21 mouse cellular contexts compared by ENCODE assay signal in genomic region chr16:73728297-73728696, GRCm38 (mm10).
A peak's percentile ranks its signal among the peaks of the same experiment; 100 is the strongest.
DNase-seq lines count a peak whose midpoint lies in the region; ATAC-seq lines count a peak whose summit lies in the region.
"Had no signal": no experiment of that assay in that cellular context is flagged by ENCODE, and none has a peak within 500 bp of the region (broad histone marks: within the 10 kb centered on the region; RNA-seq: fewer than 3 reads in every experiment).

No protein-coding gene starts in this region.

- no peak overlapping the region for H3K9ac ChIP-seq in limb, embryonic 13.5 days
- H3K9ac ChIP-seq: forebrain, embryonic 15.5 days; heart, embryonic 13.5 days; hindbrain, embryonic 15.5 days had no signal

- H3K4me3 ChIP-seq in limb, embryonic 13.5 days: no peak overlapping the region
- H3K4me3 ChIP-seq in limb, embryonic 10.5 days: no peak overlapping the region
- H3K4me3 ChIP-seq in embryonic facial prominence, embryonic 10.5 days: no peak overlapping the region
- H3K4me3 ChIP-seq: forebrain, embryonic 15.5 days; heart, embryonic 13.5 days; hindbrain, embryonic 15.5 days had no signal

- no peaks in the 10 kb centered on the region for H3K36me3 ChIP-seq in limb, embryonic 13.5 days
- H3K36me3 ChIP-seq in limb, embryonic 10.5 days: no peaks in the 10 kb centered on the region
- H3K36me3 ChIP-seq in embryonic facial prominence, embryonic 10.5 days (replicated peaks): no peaks in the 10 kb centered on the region
- H3K36me3 ChIP-seq: forebrain, embryonic 15.5 days; heart, embryonic 13.5 days; hindbrain, embryonic 15.5 days had no signal

- no peaks in the 10 kb centered on the region for H3K9me3 ChIP-seq in limb, embryonic 13.5 days
- H3K9me3 ChIP-seq in limb, embryonic 10.5 days (replicated peaks): no peaks in the 10 kb centered on the region
- H3K9me3 ChIP-seq in embryonic facial prominence, embryonic 10.5 days: no peaks in the 10 kb centered on the region
- H3K9me3 ChIP-seq: forebrain, embryonic 15.5 days; heart, embryonic 13.5 days; hindbrain, embryonic 15.5 days had no signal

- no peak overlapping the region for H3K4me2 ChIP-seq in limb, embryonic 13.5 days (replicated peaks)
- H3K4me2 ChIP-seq: forebrain, embryonic 15.5 days; heart, embryonic 13.5 days; hindbrain, embryonic 15.5 days had no signal

- no peaks in the 10 kb centered on the region for H3K27me3 ChIP-seq in limb, embryonic 13.5 days
- no peaks in the 10 kb centered on the region for H3K27me3 ChIP-seq in limb, embryonic 10.5 days (ENCODE audit: low read depth, poor library complexity, severe bottlenecking)
- H3K27me3 ChIP-seq in embryonic facial prominence, embryonic 10.5 days (replicated peaks; ENCODE audit: low read depth, poor library complexity, severe bottlenecking): no peaks in the 10 kb centered on the region
- H3K27me3 ChIP-seq: CH12.LX; forebrain, embryonic 15.5 days; heart, embryonic 13.5 days; hindbrain, embryonic 15.5 days; Patski had no signal

- no peaks in the 10 kb centered on the region for H3K4me1 ChIP-seq in limb, embryonic 13.5 days
- no peaks in the 10 kb centered on the region for H3K4me1 ChIP-seq in limb, embryonic 10.5 days
- no peaks in the 10 kb centered on the region for H3K4me1 ChIP-seq in embryonic facial prominence, embryonic 10.5 days
- H3K4me1 ChIP-seq: forebrain, embryonic 15.5 days; heart, embryonic 13.5 days; hindbrain, embryonic 15.5 days had no signal

- ATAC-seq in limb, embryonic 13.5 days (ENCODE audit: low FRiP score, low read depth): 0 out of 2 replicates have a peak, but pooled peaks have one; percentile 51
- ATAC-seq: activated CD4-positive, CD25-positive, alpha-beta regulatory T cell, adult 4 months; forebrain, embryonic 15.5 days; inflammation-experienced regulatory T-cells, adult 6 months; Patski had no signal

- DNase-seq in limb, embryonic 10.5 days (ENCODE audit: low spot score): no peak
- peak; percentile 13 for DNase-seq in embryonic facial prominence, embryonic 10.5 days (ENCODE audit: low spot score)
- DNase-seq in hindlimb bud, embryonic 11.5 days (ENCODE audit: extremely low spot score, low read depth, low spot score): peak; percentile 10
- no peak for DNase-seq in frontal cortex, postnatal 14 days (ENCODE audit: low spot score in 2 of 2)
- no peak for DNase-seq in kidney, adult 11 months
- DNase-seq in spleen, adult 18-20 months: no peak
- DNase-seq: adrenal gland, postnatal 14 days; cerebellum, adult 11-12 months; cerebellum, adult 9-10 months; cerebellum, postnatal 25 days; gastrocnemius, postnatal 36 days; heart, adult 11 months; heart, postnatal 36 days had no signal

- no peak overlapping the region for H3K27ac ChIP-seq in limb, embryonic 13.5 days
- no peak overlapping the region for H3K27ac ChIP-seq in limb, embryonic 10.5 days
- H3K27ac ChIP-seq in embryonic facial prominence, embryonic 10.5 days (replicated peaks): no peak overlapping the region
- H3K27ac ChIP-seq: forebrain, embryonic 15.5 days; heart, embryonic 13.5 days; hindbrain, embryonic 15.5 days had no signal

- 35% methylated on average over 7 of the region's 7 CpGs for WGBS in limb, embryonic 13.5 days
- WGBS in limb, embryonic 10.5 days: 51% methylated on average over 7 of the region's 7 CpGs
- 50% methylated on average over 7 of the region's 7 CpGs for WGBS in embryonic facial prominence, embryonic 10.5 days

Comparison
In these comparisons a context has a peak if more than half of its experiments do, and no peak if none do; other contexts are left out.
1. DNase-seq: peak in embryonic facial prominence, embryonic 10.5 days (single experiment) and hindlimb bud, embryonic 11.5 days (single experiment); none in limb, embryonic 10.5 days (single experiment), frontal cortex, postnatal 14 days (0 of 2), kidney, adult 11 months (single experiment) and spleen, adult 18-20 months (0 of 2).